Mouse (Mus musculus) ES-Bruce4 (cell line): Measurements from ENCODE around the gene Iqschfp. TPM values are rescaled to one million over a fixed set of nuclear protein-coding genes. Genes with fewer than 3 reads are reported as not detected.

Source experiments
- H3K27ac ChIP-seq: 2 replicates; pipeline ENCODE4 v1.5.1; 2012; ENCODE audit warnings: low read length, inconsistent platforms; ENCODE audit not compliant: insufficient read depth
- H3K27me3 ChIP-seq: 2 replicates; pipeline ENCODE4 v1.6.1; 2012; ENCODE audit warnings: mild to moderate bottlenecking, low read length, inconsistent platforms; ENCODE audit not compliant: control insufficient read depth, poor library complexity, insufficient read depth, severe bottlenecking
- H3K36me3 ChIP-seq: 2 replicates; pipeline ENCODE4 v1.6.1; 2012; ENCODE audit warnings: inconsistent platforms, mild to moderate bottlenecking, low read length, moderate library complexity; ENCODE audit not compliant: control insufficient read depth, poor library complexity, insufficient read depth, severe bottlenecking
- H3K4me1 ChIP-seq: one replicate; pipeline ENCODE4 v1.8.1; 2011; ENCODE audit warnings: low read length; ENCODE audit not compliant: control insufficient read depth, insufficient read depth
- H3K4me3 ChIP-seq: 2 replicates; pipeline ENCODE4 v1.5.1; 2011; ENCODE audit warnings: low read depth, mild to moderate bottlenecking, low read length
- H3K9ac ChIP-seq: 2 replicates; pipeline ENCODE4 v1.6.1; 2012; ENCODE audit warnings: low read depth, mild to moderate bottlenecking, inconsistent platforms; ENCODE audit not compliant: poor library complexity, severe bottlenecking
- H3K9me3 ChIP-seq: replicated peaks from 2 replicates; pipeline ENCODE4 v1.6.1; 2012; ENCODE audit warnings: mild to moderate bottlenecking, low read length, inconsistent platforms; ENCODE audit not compliant: control insufficient read depth, poor library complexity, insufficient read depth, severe bottlenecking
- CTCF ChIP-seq: IDR thresholded peaks from one replicate; pipeline ENCODE4 v1.8.1; 2011; ENCODE audit warnings: low read depth, low read length
- EP300 ChIP-seq: IDR thresholded peaks from 2 replicates; pipeline ENCODE4 v1.6.1; 2011; ENCODE audit warnings: low read depth, low read length; ENCODE audit not compliant: insufficient read depth
- POLR2A ChIP-seq: IDR thresholded peaks from one replicate; pipeline ENCODE4 v1.8.1; 2011; ENCODE audit warnings: low read length; ENCODE audit not compliant: insufficient read depth
- polyA plus RNA-seq: library from polyadenylated mRNA; stranded (reverse); fragments of >200 nt; gene quantifications from 2 replicates; pipeline ENCODE4 v1.2.4, GENCODE M21; 2011; ENCODE audit warnings: low read depth; ENCODE audit not compliant: missing spikeins, insufficient read depth, insufficient read length

The Iqschfp gene
- polyA plus RNA-seq, 1 experiment = not detected

DNA sequence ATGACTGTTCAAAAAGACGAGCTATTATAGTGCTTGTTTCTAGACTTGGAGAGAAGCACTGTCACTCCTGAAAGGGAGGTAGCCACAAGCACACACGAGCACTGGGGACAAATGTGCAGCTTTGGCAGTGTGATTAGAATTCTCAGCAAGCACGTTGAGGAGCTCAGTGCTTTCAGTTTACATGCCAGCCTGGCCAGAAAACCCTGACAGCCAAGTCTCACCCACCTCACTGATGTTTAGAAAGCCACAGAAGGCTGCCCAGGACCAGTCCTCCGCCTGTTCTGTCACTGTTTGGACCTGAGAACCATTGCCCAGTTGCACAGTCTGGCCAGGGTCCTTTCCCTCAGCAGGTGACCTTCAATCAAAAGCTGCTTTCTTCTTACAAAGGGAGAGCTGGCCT lies 768.5 kb downstream of the Iqschfp start:
- no peaks in the 10 kb centered on the region for H3K4me1 ChIP-seq
- no peak overlapping the region for H3K27ac ChIP-seq
- H3K4me3 ChIP-seq = no peak overlapping the region
- H3K9ac ChIP-seq = no peak overlapping the region
- H3K9me3 ChIP-seq = no peaks in the 10 kb centered on the region
- H3K36me3 ChIP-seq = no peaks in the 10 kb centered on the region
- H3K27me3 ChIP-seq = no peaks in the 10 kb centered on the region
- no peak for TF ChIP-seq POLR2A

- Histone ChIP-seq H3K9ac (no peak overlapping the region), H3K4me3 (no peak overlapping the region), H3K9me3 (no peaks in the 10 kb centered on the region), H3K36me3 (no peaks in the 10 kb centered on the region), H3K27ac (no peak overlapping the region), H3K27me3 (no peaks in the 10 kb centered on the region), H3K4me1 (no peaks in the 10 kb centered on the region)
- TF ChIP-seq EP300 (no peak), POLR2A (no peak), CTCF (no peak)
Measured at GRCm38 (mm10) chr3:68662386-68662785, 770.4 kb downstream of the Iqschfp start.

- Histone ChIP-seq H3K9me3 (no peaks in the 10 kb centered on the region), H3K4me3 (no peak overlapping the region)
- TF ChIP-seq CTCF = no peak
- no peak for TF ChIP-seq EP300
- no peak for TF ChIP-seq POLR2A
Measured at GRCm38 (mm10) chr3:68664337-68664736, 772.3 kb downstream of the Iqschfp start.

GRCm38 (mm10) chr3:68666377-68666776 lies 774.3 kb downstream of the Iqschfp start:
- Histone ChIP-seq H3K4me3 (no peak overlapping the region), H3K9ac (no peak overlapping the region), H3K27me3 (no peaks in the 10 kb centered on the region), H3K4me1 (no peaks in the 10 kb centered on the region), H3K27ac (no peak overlapping the region), H3K36me3 (no peaks in the 10 kb centered on the region), H3K9me3 (no peaks in the 10 kb centered on the region)
- TF ChIP-seq EP300 (no peak), POLR2A (no peak), CTCF (no peak)

More at GRCm38 (mm10) chr3:68664337-68664736, 772.3 kb downstream of the Iqschfp start:
- Histone ChIP-seq H3K9ac (no peak overlapping the region), H3K4me1 (no peaks in the 10 kb centered on the region), H3K36me3 (no peaks in the 10 kb centered on the region), H3K27me3 (no peaks in the 10 kb centered on the region), H3K27ac (no peak overlapping the region)

DNA sequence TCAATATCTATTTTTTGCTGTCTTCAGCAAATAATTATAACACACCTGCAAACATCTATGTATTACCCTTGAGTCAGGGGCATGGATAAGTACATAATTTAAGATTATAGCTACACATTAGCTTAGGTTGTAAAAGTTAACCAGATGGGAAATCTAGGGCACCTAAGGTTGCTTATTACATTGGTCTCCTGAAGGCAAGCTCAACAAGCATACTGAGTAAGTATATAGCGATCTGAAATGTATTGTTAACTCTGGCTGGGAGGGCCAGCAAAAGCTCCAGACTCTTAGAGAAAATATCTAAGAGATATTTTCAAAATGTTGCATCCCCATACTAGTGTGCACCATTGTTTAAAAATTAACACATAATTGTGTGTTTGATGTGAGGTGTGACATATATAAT lies 775.8 kb downstream of the Iqschfp start:
- no peak for TF ChIP-seq EP300
- no peak for TF ChIP-seq CTCF
- no peak for TF ChIP-seq POLR2A
- Histone ChIP-seq H3K9me3 (no peaks in the 10 kb centered on the region), H3K9ac (no peak overlapping the region), H3K4me3 (no peak overlapping the region), H3K36me3 (no peaks in the 10 kb centered on the region), H3K27ac (no peak overlapping the region), H3K27me3 (no peaks in the 10 kb centered on the region), H3K4me1 (no peaks in the 10 kb centered on the region)

- TF ChIP-seq EP300 (no peak), CTCF (no peak), POLR2A (no peak)
- Histone ChIP-seq H3K4me1 (no peaks in the 10 kb centered on the region), H3K9ac (no peak overlapping the region), H3K9me3 (no peaks in the 10 kb centered on the region), H3K36me3 (no peaks in the 10 kb centered on the region), H3K27ac (no peak overlapping the region), H3K27me3 (no peaks in the 10 kb centered on the region), H3K4me3 (no peak overlapping the region)
Measured at GRCm38 (mm10) chr3:68669418-68669974, 777.5 kb downstream of the Iqschfp start.
